ENCODE assay signal across 24 mouse cellular contexts in genomic region chr11:77018046-77018445, GRCm38 (mm10). TPM values are rescaled to one million over a fixed set of nuclear protein-coding genes. Genes with fewer than 3 reads are reported as not detected.
DNase-seq lines count a peak whose midpoint lies in the region; ATAC-seq and TF ChIP-seq lines count a peak whose summit lies in the region.
"Had no signal": no experiment of that assay in that cellular context is flagged by ENCODE, and none has a peak within 500 bp of the region (broad histone marks: within the 10 kb centered on the region; RNA-seq: fewer than 3 reads in every experiment).

No protein-coding gene starts in this region.

- no peak overlapping the region for H3K4me3 ChIP-seq in liver, embryonic 14.5 days (ENCODE audit: insufficient read depth in 1 of 2, low read depth in 2 of 2, low read length in 2 of 2)
- no peak overlapping the region for H3K4me3 ChIP-seq in liver, embryonic 11.5 days (ENCODE audit: low read depth, low read length)
- no peak overlapping the region for H3K4me3 ChIP-seq in E14TG2a.4 (replicated peaks; ENCODE audit: low read length)
- no peak overlapping the region for H3K4me3 ChIP-seq in lung, postnatal 0 days (ENCODE audit: low read depth, low read length)
- H3K4me3 ChIP-seq: embryonic facial prominence, embryonic 15.5 days; erythroblast, embryonic 14.5 days; forebrain, embryonic 10.5 days; heart, embryonic 10.5 days; hindbrain, embryonic 12.5 days had no signal

- WGBS in liver, embryonic 14.5 days (ENCODE audit: insufficient replicate concordance): 65% methylated on average over 11 of the region's 11 CpGs
- 73% methylated on average over 11 of the region's 11 CpGs for WGBS in liver, embryonic 11.5 days
- WGBS in lung, postnatal 0 days: 87% methylated on average over 11 of the region's 11 CpGs

- peak; percentile 17; the same call in 1 of the 2 replicates for TF ChIP-seq CTCF in liver, embryonic 14.5 days (IDR thresholded peaks at IDR 0.05; ENCODE audit: low read depth)
- 0 out of 2 replicates have a peak, but pooled peaks have one; percentile 7 for TF ChIP-seq CTCF in E14TG2a.4 (conservative IDR thresholded peaks at IDR 0.05; ENCODE audit: low read length)
- no peak for TF ChIP-seq CTCF in lung, postnatal 0 days (IDR thresholded peaks at IDR 0.05)

- peaks cover 0 to 4% of the 10 kb centered on the region in 2 experiments; a peak in 3 of 4 replicates for H3K4me1 ChIP-seq in liver, embryonic 14.5 days (replicated peaks; ENCODE audit: control insufficient read depth in 2 of 2, insufficient read depth in 2 of 2, low read length in 1 of 2)
- H3K4me1 ChIP-seq in liver, embryonic 11.5 days (replicated peaks; ENCODE audit: control insufficient read depth, insufficient read depth, low read length): peaks cover 3% of the 10 kb centered on the region; the same call in 1 of the 2 replicates
- H3K4me1 ChIP-seq in E14TG2a.4 (replicated peaks; ENCODE audit: low read depth, low read length): no peaks in the 10 kb centered on the region
- no peaks in the 10 kb centered on the region for H3K4me1 ChIP-seq in lung, postnatal 0 days (ENCODE audit: insufficient read depth, low read depth, low read length)
- H3K4me1 ChIP-seq: embryonic facial prominence, embryonic 15.5 days; forebrain, embryonic 10.5 days; hindbrain, embryonic 12.5 days had no signal

- no peaks in the 10 kb centered on the region for H3K36me3 ChIP-seq in liver, embryonic 14.5 days (replicated peaks; ENCODE audit: control insufficient read depth, insufficient read depth, low read depth)
- H3K36me3 ChIP-seq in liver, embryonic 11.5 days (ENCODE audit: control insufficient read depth, insufficient read depth, low read length): no peaks in the 10 kb centered on the region
- H3K36me3 ChIP-seq in E14TG2a.4 (ENCODE audit: insufficient read depth, low read length): no peaks in the 10 kb centered on the region
- H3K36me3 ChIP-seq in lung, postnatal 0 days (ENCODE audit: insufficient read depth, low read length): no peaks in the 10 kb centered on the region
- H3K36me3 ChIP-seq: embryonic facial prominence, embryonic 15.5 days; forebrain, embryonic 10.5 days; heart, embryonic 10.5 days; hindbrain, embryonic 12.5 days had no signal

- no peaks in the 10 kb centered on the region; the same call in 1 of the 2 replicates for H3K27me3 ChIP-seq in liver, embryonic 14.5 days (ENCODE audit: control insufficient read depth, insufficient read depth, low read length)
- 0 out of 2 replicates have a peak, but pooled peaks cover 8% of the 10 kb centered on the region for H3K27me3 ChIP-seq in liver, embryonic 11.5 days (replicated peaks; ENCODE audit: control insufficient read depth, insufficient read depth, low read length)
- H3K27me3 ChIP-seq in E14TG2a.4 (ENCODE audit: insufficient read depth, low read length): peaks cover 9% of the 10 kb centered on the region
- no peaks in the 10 kb centered on the region for H3K27me3 ChIP-seq in lung, postnatal 0 days (replicated peaks; ENCODE audit: insufficient read depth, low read length)
- H3K27me3 ChIP-seq: embryonic facial prominence, embryonic 15.5 days had no signal

- H3K4me2 ChIP-seq in liver, embryonic 14.5 days (ENCODE audit: low read depth): no peak overlapping the region
- H3K4me2 ChIP-seq in liver, embryonic 11.5 days: no peak overlapping the region
- no peak overlapping the region for H3K4me2 ChIP-seq in lung, postnatal 0 days (replicated peaks; ENCODE audit: low read depth, low read length)
- H3K4me2 ChIP-seq: embryonic facial prominence, embryonic 15.5 days; hindbrain, embryonic 12.5 days had no signal

- ATAC-seq in liver, embryonic 14.5 days (ENCODE audit: insufficient read depth): no peak
- no peak for ATAC-seq in liver, embryonic 11.5 days (replicated peaks; ENCODE audit: low FRiP score)
- ATAC-seq in granulocyte monocyte progenitor cell, adult 5-6 weeks (replicated peaks; ENCODE audit: poor library complexity, severe bottlenecking): peak; percentile 75
- no peak for ATAC-seq in monocyte, adult 5-6 weeks (replicated peaks; ENCODE audit: insufficient number of reproducible peaks, low FRiP score, low TSS enrichment, poor library complexity, severe bottlenecking)
- no peak for ATAC-seq in lung, postnatal 0 days
- ATAC-seq: forebrain, embryonic 14.5 days; hindbrain, embryonic 16.5 days; Patski had no signal

- no peak overlapping the region for H3K9ac ChIP-seq in liver, embryonic 14.5 days (replicated peaks)
- H3K9ac ChIP-seq in liver, embryonic 11.5 days (ENCODE audit: low read depth, low read length): no peak overlapping the region
- H3K9ac ChIP-seq in lung, postnatal 0 days (replicated peaks; ENCODE audit: low read depth): no peak overlapping the region
- H3K9ac ChIP-seq: embryonic facial prominence, embryonic 15.5 days; hindbrain, embryonic 12.5 days had no signal

- no peak for DNase-seq in liver, embryonic 14.5 days (ENCODE audit: low read depth in 3 of 3, low spot score in 3 of 3)
- no peak for DNase-seq in liver, embryonic 11.5 days (ENCODE audit: low spot score)
- no peak for DNase-seq in layer of hippocampus, adult 18-20 months (ENCODE audit: low spot score in 2 of 2)
- DNase-seq in lung, postnatal 0 days (ENCODE audit: low spot score): no peak
- DNase-seq: adrenal gland, adult 8-10 months; adrenal gland, postnatal 36 days; cerebellum, adult 2 months; cerebellum, postnatal 10 days; embryo, embryonic 11 days; gastrocnemius, postnatal 36 days; heart, adult 18-20 months; heart, postnatal 10 days; heart, postnatal 4 days had no signal

- H3K9me3 ChIP-seq in liver, embryonic 14.5 days (ENCODE audit: control insufficient read depth, low read length): no peaks in the 10 kb centered on the region
- H3K9me3 ChIP-seq in liver, embryonic 11.5 days (ENCODE audit: control insufficient read depth, low read length): no peaks in the 10 kb centered on the region
- no peaks in the 10 kb centered on the region for H3K9me3 ChIP-seq in E14TG2a.4 (ENCODE audit: low read length)
- H3K9me3 ChIP-seq in lung, postnatal 0 days (ENCODE audit: low read length): no peaks in the 10 kb centered on the region
- H3K9me3 ChIP-seq: embryonic facial prominence, embryonic 15.5 days; forebrain, embryonic 10.5 days; heart, embryonic 10.5 days; hindbrain, embryonic 12.5 days had no signal

- no peak overlapping the region for H3K27ac ChIP-seq in liver, embryonic 14.5 days
- H3K27ac ChIP-seq in liver, embryonic 11.5 days (ENCODE audit: low read depth, low read length): no peak overlapping the region
- no peak overlapping the region for H3K27ac ChIP-seq in lung, postnatal 0 days (ENCODE audit: low read length)
- H3K27ac ChIP-seq: embryonic facial prominence, embryonic 15.5 days; forebrain, embryonic 10.5 days; heart, embryonic 10.5 days; hindbrain, embryonic 12.5 days had no signal

- no peak for TF ChIP-seq EP300 in liver, embryonic 14.5 days (IDR thresholded peaks at IDR 0.05; ENCODE audit: low read depth)
- TF ChIP-seq EP300 in lung, postnatal 0 days (IDR thresholded peaks at IDR 0.05): no peak

RNA-seq across cellular contexts. Expression of gene Slc6a4, which starts 19.6 kb away (rescaled TPM):
- 2.4 and 2.7 TPM in 2 replicates for polyA plus RNA-seq in liver, embryonic 14.5 days (2012; rRNA removed)
- polyA plus RNA-seq in liver, embryonic 14.5 days (2014; fragmentation: Nextera tagmentation; extraction: Ambion mirVana): 1.6 and 3.0 TPM in 2 replicates
- polyA plus RNA-seq in liver, embryonic 11.5 days (2014; fragmentation: Nextera tagmentation; extraction: Ambion mirVana): 1.9 TPM in 2 replicates
- not detected in 2 replicates for total RNA-seq in granulocyte monocyte progenitor cell, adult 5-6 weeks (2014; fragmentation: Nextera tagmentation)
- total RNA-seq in granulocyte monocyte progenitor cell, adult 5-6 weeks (2017): not detected in 2 replicates
- 5.0 to 11.6 TPM (median 11.4 TPM) in 3 replicates for total RNA-seq in monocyte, adult 5-6 weeks (2017)
- not detected for total RNA-seq in layer of hippocampus, adult 18-20 months (2021)
- 1.8 and 2.4 TPM in 2 replicates for polyA plus RNA-seq in lung, postnatal 0 days (2015; fragmentation: Nextera tagmentation; extraction: Ambion mirVana)
- polyA plus RNA-seq: erythroblast, embryonic 14.5 days had no signal
